Mouse (Mus musculus): ENCODE measurements at regions not wholly inside any gene's neighbourhood (a gene's known extent, or its start where the extent isn't known, plus 50 kb on each side); places are given as distances from the start of the nearest gene placed in this dataset.

DNA sequence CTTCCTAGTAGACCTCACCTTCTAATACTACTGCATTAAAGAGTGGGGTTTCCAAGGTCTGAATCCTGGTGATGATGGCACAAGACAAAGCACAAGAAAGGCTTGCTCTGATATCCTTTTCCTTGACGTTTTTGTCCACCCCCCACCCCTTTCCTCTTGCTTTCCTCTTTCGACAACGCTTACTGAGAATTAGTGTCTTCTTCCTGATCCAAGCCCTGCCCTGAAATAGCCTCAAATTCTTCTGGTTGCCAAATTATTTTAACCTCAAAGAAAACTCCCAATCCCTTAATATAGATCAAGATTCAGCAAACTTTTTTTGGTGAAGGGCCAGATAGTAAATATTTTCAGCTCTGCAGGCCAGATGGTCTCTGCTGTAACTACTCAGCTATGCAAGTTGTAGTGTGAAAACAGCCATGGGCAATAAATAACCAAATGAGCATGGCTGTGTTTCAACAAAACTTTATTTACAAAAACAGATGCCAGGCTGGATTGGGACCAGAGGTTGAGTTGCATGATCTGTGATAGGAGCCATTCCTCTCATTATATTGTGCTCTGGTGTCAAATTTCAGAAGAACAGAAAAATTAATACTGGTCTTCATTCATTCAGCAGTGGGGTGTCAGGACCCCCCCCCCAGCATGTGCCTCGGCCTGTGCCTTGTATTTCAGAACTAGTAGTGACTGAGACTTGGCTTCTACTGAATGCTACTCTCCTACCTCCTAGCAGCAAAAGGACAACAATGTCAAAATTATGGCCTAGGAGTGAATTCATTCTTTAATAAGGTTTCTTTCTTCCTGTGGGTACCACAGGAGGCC is 218.5 kb upstream of the Nrip1 start:
- DNase-seq (ENCODE audit: low spot score in 2 of 2) = no peak

DNA sequence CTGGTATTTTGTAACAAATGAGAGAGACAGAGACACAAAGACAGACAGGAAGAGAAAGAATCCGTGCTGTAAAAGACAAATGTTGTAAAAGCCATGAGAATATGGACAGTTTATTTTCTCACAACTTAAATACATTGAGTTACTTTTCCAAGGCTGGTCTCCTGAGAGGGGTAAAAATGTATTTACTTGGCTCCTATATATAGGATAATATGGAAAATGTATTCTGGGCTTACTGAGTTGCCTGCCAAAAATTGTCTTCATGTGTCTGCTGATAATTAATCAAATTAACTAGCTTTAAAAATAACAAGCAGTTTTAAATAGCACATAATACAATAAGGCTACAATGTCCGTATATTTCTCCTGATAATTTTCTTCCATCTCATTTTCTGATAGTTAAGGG is 216.2 kb upstream of the Nrip1 start:
- DNase-seq (ENCODE audit: low spot score in 2 of 2) = no peak

DNA sequence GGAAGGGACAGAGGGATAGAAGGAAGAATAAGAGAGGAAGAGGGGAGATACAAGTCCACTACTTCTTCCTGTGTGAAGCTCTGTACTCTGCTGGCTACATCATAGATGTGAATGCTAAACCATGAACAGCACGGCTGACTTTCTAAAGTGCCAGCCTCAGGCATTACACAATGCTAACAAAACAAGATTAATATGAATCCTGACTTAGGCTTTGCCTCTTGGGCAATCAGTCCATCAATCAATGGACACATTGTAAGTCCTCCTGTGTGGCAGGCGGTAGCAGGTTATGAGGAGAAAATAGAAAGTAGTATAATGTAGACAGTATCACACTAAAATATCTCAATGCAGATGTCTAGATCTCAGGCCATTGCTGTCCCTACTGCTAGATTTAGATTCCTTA is 203.6 kb upstream of the Nrip1 start:
- no peak for DNase-seq (ENCODE audit: low spot score in 2 of 2)

DNA sequence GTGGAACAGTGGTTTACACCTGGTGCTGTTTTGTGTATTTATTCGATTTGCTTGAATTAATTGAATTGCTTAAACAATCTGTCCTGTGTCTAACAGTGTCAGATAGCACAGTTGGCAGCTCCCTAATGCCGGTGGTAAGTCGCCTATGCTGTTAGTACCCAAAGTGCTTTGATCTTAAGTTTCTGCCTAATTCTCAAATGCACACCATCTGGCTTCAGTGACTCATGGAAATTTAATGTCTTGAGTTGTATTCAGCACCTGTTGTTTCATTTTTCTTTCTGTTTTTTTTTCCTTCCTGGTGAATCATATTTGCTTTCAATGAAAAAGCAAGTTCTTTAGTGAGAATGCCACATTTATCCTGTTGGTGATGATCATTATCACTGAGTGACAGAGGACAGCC is 201.7 kb upstream of the Nrip1 start:
- no peak for DNase-seq (ENCODE audit: low spot score in 2 of 2)

DNA sequence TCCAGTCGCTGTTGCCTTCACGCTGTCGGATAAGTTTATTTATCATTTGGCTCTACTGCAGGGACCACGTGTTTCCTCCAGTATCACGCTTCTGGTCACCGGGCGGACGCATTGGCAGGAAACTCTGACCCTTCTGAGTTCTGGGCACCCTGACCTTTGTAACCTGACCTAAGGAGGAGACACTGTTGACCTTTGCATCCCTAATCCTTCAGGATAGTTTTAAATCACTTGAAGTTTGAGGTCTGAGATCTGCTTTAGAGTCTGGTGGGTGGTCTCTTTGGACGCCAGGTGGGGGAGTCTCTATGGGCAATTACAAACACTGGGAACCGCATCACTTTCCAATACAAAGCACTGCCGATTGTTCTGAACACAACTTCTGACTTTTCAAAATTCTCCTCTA is 192.6 kb upstream of the Nrip1 start:
- no peak for DNase-seq (ENCODE audit: low spot score in 2 of 2)

DNA sequence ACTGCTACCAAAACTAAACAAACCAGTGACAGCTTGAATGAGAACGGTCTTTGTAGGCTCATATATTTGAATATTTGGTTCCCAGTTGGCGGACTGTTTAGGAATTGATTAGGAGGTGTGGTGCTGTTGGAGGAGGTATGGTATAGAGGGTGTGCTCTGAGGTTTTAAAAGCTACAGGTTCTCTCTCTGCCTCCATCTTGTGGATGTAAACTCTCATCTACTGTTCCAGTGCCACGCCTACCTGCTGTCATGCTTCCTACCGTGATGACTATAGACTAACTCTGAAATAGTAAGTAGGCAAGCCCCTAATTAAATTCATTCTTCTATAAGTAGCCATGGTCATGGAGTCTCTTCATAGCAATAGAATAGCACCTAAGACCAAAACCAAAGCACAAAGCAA is 181.2 kb upstream of the Nrip1 start:
- no peak for DNase-seq (ENCODE audit: low spot score in 2 of 2)

DNA sequence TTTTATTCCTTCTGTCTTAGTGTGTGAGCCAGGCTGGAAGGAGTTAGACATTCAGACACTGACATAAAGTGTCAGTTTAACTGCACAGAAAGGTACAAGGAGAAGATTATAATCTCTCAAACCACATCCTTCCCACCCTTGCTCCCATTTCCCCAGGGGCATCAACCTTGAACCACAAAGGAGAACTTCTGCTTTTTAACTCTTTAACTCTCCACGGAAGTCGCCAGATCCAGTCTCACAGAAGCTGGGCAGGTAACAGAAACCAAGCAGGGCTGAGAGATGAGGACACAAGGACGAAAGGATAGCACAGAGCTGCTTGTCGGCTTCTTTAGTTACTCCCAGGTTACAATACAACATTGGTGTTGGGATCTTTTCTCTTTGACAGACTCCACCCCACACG is 176.0 kb upstream of the Nrip1 start:
- no peak for DNase-seq (ENCODE audit: low spot score in 2 of 2)

DNA sequence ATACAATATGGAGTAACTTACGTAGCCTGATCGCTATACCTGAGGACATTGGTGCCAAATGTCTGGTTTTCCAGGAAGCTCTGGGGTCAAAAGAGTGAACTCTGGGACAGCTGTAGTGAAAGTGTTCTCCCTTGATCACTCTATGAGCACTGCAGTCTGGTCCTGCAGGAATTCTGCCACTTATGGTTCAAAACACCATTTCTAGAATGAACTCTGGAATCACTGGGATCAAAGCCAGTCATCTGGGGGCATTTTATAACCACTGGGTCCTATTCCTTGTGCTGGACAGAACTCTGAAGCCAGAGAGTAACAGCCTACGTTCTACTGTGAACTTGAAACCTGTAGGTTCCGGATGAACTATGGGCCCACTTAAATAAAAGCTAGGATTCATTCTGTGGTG is 173.5 kb upstream of the Nrip1 start:
- no peak for DNase-seq (ENCODE audit: low spot score in 2 of 2)

DNA sequence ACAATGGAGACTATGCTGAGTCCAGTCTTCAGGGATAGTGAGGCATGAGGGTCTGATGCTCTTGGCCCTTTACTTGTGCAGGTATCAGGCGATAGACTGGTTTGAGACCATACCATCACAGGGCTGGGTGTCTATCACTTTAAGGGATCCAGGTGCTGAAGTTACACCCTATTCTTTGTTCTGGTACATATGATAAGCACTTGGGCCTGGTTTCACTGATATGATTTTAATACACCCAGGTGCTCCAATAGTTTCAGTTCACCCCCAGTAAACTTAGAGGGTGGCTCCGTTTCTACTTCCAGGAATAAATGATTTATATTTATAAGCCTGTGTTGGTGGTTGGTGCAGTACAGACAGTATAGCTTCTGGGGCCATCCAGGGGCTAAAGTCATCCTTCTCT is 173.0 kb upstream of the Nrip1 start:
- no peak for DNase-seq (ENCODE audit: low spot score in 2 of 2)

DNA sequence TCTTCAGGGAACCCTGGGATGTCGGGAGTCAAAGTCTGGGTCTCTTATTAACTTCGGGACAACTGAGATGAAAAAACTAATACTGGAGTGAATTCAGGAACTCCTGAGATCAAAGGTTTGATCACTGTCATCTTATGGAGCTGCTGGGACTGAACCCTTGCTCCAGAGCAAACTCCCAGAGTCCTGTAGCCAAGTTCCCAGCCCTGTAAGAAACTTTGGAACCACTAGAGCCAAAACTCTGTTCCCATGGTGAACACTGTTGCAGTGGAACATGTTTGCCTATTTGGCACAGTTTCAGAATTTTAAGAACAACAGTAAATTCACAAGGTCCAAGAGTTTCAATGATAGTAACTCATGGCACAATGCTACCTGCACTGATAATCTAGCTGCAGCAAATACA is 172.3 kb upstream of the Nrip1 start:
- no peak for DNase-seq (ENCODE audit: low spot score in 2 of 2)

DNA sequence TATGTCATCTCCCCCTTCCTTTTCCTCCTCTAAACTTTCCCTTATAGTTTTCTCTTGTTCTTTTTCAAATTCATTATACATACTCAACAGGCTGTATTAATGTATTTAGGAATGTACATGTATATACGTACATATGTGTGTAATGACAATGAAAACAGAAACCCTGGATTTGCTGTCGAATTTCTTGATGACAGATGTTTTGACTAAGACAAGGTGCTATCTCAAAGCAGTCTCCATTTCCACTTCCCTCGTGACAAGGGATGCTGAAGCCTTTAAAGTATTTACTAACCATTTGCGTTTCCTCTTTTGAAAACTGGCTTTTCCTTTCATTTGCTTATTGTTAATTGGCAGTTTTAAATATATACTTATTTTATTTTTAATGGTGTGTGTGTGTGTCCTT is 171.3 kb upstream of the Nrip1 start:
- DNase-seq (ENCODE audit: low spot score in 2 of 2) = no peak

DNA sequence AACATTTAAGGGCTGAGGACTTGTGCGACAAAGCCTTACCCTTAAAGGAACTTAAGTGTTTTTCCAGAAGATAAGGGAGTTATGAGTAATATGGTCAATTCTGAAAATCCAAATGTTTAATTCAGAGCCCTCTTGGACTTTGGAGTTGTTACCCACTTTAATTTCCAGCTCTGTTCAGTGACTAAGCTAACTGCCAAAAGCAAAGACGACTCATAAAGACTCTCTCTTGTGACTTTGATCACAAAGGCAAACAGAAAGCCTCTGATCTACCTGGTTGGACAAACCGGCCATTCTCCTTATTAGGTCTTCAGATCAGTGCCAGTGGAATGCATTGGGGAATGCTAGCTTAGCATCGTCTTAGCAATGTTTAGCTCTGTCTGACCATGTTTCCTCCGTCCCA is 167.3 kb upstream of the Nrip1 start:
- no peak for DNase-seq (ENCODE audit: low spot score in 2 of 2)

DNA sequence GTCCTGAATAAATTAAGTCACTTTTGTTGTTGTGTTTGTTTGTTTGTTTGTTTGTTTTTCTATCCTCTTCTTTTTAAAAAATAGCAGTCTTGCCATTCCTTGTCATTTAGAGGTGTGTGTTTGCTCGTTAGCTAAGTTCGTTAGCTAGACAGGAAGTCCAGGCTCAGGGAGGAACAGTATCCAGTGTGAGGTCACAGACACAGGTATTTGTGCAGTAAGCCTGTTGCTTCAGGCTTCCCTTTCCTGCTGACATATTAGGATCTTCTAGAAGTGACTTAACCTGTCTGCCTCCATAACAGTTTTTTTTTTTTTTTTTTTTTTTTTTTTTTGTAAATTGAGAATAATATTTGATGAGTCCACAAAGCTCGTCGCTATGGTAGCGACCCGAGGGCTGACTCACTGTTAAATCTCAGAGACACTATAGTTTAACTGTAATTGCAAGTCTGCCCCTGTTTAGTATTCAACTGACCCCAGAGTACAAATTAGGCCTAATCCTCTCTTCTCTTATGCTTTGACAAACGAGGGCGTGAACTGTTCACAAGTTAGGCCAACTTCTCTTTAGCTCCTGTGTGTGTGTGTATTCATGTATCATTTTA is 166.8 kb upstream of the Nrip1 start:
- no peak for DNase-seq (ENCODE audit: low spot score in 2 of 2)

DNA sequence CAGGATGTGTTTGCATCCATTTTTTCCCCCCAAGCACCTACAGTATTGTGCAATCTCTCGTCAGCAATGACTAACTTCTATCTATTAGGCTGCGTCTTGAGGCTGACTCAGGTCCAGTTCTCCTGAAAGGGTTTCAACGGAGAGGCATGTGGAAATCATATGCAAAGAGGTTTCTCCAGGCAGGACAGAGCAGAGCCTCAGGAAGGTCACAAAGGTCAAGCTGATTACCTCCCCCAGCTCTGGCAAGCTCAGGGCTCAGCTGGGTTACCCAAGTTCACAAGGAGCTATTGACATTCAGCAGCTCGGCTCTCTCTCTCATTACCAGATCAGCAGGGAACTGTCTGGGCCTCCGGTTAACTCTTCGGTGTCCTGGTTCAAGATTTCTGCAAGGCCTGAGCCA is 166.0 kb upstream of the Nrip1 start:
- DNase-seq (ENCODE audit: low spot score in 2 of 2) = no peak

DNA sequence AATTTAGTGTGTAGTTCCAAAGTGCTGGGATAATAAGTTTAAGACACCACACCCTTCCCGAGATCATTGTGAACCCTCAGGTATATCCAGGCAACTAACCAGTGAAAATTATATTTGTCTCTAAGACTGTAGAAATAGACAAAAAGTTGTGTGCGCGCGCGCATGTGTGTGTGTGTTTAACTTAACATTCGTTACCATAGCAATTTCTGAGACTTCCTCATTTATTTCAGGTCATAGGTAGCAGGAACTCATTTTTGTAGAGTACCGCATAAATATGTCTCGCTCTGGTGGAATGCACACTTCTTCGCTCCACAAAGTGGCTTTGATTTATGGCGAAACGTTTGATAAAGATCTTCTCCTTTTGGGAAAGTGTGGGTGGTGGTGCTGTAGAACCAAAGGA is 164.2 kb upstream of the Nrip1 start:
- DNase-seq (ENCODE audit: low spot score in 2 of 2) = no peak

DNA sequence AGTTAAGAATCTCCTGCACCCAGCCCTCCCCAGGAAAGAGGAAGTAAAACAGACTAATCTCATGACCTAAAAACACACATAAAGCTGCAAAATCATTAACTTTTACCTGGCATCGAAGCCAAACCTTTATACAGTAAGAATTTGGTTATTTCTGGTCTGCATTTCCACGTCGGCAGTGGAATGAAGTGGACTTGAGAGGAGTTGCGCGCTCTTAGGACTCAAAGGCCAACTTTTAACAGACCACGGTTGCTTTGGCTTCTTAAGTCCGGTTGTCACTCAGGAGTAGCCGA is 159.2 kb upstream of the Nrip1 start:
- no peak for DNase-seq (ENCODE audit: low spot score in 2 of 2)

DNA sequence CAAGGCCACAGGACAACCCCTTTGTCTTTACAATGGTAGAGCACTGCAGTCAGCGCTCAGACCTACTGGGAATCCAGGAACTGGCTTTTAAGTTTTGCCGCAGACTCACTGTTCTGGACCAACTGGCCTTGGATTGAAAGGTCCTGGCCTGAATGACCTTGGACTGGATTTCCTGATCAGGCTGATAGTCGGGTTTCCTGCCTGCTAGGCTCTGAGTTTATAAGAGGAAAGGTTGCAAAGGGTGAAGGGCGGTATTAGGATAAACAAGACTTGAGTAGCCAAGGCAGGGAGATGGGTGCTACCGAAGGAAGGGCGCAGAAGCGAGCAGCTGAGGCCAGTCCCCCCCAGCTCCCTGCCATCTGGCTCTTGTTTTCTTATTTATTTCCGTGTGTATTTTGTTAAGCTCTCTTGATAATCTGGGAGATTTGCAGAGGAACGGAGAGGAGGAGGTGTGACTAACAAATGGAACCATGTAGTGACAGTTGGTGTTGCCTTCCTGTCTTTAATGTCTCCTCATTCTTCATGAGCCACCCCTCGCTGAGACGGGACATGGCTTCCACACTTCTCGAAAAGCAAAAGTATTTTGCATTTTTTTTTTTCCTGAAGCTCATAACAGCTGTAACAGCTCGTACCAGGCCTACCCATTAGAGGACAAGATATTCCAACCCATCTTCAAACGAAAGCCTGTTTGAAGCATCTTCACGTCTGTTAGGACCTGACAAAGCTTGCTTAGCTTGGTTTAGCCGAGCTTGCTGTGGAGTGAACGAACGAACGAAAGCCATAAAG is 158.7 kb upstream of the Nrip1 start:
- DNase-seq (ENCODE audit: low spot score in 2 of 2) = no peak

DNA sequence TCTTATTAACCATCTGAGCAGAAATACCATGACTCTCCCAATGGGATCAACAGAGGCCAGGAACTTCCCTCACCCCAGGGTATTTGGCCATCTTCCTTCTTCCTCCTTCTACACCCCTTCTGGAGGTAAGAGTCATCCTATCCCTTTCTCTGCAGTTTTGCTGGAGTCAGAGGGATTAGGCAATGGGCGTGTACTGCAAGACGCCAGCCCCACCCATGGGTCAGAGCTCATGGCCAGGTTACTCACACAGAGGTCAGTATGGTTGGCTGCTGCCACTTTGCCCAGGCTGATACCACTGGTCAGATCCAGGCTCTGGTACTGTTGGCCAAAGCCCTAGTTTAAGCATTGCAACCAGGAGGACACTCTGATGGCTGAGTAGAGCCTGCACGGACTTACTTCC is 157.3 kb upstream of the Nrip1 start:
- DNase-seq (ENCODE audit: low spot score in 2 of 2) = no peak

DNA sequence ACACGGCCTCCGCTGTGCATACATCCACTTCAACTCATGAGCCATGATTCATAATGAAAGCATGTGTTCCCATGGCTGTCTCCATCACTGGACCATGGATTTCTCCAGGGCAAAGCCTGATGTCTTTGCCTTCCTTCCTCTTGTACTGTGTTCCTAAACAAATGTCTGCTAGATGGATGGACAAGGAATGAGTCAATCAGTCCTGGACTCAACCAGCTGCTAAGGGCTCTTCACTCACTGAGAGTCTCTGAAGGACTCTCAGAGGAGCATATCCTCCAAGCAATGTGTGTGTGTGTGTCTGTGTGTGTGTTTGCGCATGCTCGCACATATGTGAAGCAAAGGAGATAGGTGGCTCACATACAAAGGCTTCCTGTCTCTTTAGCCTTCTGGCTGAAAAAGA is 156.0 kb upstream of the Nrip1 start:
- no peak for DNase-seq (ENCODE audit: low spot score in 2 of 2)

DNA sequence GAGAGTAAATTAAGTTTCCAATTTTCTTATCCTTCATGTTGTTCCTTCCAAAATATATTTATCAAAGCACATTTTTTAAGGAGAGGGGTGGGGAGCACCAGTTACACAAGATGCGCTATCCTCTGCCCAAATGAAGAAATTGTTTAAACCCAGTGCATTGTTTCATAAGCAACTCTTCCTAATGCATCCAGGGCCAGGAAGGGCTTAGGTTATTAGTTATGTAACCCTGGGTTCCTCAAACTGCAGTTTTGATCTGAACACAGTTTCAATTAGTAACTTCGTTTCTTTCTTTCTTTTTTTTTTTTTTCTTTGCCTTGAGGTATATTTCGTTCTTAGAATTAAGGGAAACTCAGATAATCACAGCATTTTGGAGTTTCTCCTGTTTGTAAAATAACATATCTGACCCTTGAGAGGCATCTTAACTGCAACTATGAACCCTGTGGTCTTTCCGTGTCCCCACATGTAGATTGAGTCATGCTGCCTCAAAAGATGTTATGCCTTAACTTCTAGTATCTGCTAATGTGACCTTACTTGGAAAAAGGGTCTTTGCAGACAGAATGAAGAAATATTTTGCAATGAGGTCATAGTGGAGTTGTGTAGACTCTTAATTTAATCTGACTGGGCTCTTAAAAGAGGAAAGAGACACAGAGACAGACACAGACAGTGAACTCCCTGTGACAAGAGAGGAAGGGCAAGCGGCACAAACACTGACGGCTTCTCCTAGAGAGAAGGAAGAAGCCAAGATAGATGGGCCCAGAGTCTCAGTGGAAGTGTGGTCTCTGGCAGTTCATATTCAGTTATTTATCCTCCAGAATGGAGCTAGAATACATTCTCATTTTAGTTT is 153.7 kb upstream of the Nrip1 start:
- DNase-seq (ENCODE audit: low spot score in 2 of 2) = peak in 1 of 2 experiments; percentile 23

DNA sequence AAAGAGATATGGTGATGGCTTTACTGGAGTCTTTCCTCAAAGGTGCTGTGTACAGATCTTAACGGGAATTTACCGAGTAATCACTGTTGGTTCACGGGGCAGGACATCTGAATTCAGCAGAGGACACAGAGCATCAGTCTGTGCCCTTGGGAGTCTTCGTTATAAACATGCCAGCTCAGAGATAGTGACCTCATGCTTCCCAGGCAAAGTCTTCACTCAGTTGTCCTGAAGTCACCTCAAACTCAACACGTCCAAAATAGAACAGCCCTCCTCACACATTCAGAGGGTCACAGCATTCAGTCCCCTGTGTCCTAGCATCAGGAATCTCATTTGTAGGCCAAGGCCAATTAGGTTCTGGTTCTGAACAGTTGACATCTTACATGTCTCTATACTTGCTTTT is 151.9 kb upstream of the Nrip1 start:
- DNase-seq (ENCODE audit: low spot score in 2 of 2) = no peak

DNA sequence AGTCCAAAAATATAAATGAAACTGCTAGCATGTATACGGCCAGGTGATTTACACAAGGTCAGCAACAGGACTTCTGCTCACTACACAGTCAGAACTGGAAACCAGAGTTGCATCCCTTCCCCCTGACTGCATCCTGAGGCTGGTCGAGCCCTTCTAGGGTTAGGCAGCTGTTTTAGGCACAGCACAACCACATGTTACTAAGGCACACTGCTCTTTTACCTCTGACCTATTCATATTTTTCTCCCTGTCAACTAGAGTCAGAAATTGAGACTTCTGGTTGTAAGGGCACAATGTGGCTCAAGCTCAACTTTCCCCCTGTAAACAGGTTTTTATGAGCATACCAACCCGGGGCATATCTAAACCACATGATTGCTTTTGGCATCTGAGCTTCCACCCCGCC is 151.3 kb upstream of the Nrip1 start:
- no peak for DNase-seq (ENCODE audit: low spot score in 2 of 2)

All from spleen, postnatal 4 days (tissue).